Mouse (Mus musculus): ENCODE measurements around the gene Hcst. TPM values are rescaled to one million over a fixed set of nuclear protein-coding genes. Genes with fewer than 3 reads are reported as not detected.

The Hcst gene
- total RNA-seq, 2 experiments from 2014 or later: 0.94 TPM; not detected in 1

DNA sequence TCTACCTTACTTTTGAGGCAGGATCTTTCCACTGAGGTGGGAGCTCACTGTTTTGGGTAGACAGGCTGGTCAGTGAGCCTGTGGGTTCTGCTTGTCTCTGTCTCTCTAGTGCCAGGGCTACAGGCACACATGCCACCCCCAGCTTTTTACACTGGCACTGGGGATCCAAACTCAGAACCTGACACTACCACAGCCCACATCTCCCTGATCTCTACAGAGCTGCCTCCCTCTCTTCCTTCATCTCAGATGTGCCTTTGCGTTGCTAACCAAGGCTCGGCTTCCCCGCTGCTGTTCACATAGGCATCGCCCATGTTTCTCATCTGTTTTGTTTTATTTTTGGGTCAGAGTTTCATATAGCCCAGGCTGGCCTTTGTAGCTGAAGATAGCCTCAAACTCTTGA lies 26.0 kb downstream of the Hcst start:
- intact Hi-C loops (cut with DNase I; ENCODE audit: low total_unique reads): no loop called here
- DNase-seq: no peak

DNA sequence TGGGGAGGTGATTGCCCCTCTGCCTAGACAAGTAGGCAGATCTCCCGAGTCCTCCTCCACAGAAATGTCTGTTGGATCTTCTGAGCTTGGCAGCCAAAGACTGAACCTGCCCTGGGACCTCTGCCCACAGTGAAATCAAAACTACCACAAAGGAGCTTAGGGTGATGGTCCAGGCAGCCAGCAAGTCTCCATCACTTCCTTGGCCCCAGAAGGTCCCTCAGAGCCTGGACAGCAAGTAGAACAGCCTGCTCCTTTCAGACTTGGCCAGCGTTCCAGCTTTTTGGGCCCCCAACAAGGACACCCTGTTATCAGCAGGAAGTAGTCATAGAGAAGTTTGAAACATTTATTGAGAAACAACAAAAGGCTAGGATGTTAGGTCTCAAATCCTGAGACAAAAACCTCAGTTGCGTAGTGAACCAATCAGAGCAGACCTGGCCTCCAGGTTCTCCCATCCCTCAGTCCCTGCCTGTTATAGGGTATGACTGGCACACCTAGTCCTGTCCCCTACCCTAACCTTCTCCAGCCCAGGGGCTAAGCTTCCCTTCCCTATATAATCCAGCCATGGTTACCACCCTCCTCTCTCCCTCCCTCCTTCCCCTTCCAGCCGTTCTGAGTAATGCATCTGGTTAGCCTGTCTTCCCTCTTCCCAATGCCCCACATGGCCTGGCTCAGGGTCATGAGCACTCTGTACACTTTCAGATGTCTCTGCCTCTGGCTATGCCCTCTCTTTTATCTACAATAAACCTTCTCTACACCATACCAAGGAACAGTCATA lies 26.7 kb downstream of the Hcst start:
- intact Hi-C loops (cut with DNase I; ENCODE audit: low total_unique reads): no loop called here
- no peak for DNase-seq

DNA sequence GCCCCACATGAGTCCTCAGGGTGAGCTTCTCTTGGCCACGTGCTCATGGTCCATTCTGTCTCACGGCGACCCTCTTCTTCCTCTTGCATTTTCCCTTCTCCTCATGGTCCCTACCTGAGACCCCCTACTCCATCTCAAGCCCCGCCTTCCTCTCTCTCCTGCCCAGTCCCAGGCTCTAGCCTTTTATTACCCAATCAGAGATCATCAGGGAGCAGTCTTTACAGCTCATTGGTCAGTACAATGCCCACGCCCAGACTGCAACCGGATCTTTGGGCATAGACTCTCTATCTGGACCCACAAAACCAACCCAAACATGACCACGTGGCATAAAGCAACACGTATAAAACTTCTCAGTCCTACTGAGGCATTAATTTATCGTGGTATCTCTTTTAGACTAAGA lies 35.5 kb downstream of the Hcst start:
- DNase-seq: no peak
- intact Hi-C loops (cut with DNase I; ENCODE audit: low total_unique reads): no loop called here

DNA sequence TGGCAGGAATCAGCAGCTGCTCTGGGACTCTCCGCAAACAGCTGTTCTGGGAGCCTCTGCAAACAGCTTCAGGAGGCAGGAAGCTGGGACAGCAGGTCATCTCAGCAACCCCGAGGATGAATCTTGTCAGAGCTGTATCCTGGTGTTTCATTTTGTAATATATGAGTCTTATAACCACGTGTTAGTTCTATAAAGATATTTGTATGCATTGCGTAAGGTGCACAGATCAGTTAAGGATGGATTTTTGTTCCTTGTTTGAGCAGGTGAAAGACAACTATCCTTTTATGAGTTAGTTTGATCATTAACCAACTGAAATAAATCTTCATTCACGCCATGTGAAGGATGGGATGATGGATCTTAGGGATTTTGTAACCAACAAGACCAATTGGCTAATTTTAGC lies 39.6 kb downstream of the Hcst start:
- DNase-seq: no peak
- intact Hi-C loops (cut with DNase I; ENCODE audit: low total_unique reads): no loop called here

DNA sequence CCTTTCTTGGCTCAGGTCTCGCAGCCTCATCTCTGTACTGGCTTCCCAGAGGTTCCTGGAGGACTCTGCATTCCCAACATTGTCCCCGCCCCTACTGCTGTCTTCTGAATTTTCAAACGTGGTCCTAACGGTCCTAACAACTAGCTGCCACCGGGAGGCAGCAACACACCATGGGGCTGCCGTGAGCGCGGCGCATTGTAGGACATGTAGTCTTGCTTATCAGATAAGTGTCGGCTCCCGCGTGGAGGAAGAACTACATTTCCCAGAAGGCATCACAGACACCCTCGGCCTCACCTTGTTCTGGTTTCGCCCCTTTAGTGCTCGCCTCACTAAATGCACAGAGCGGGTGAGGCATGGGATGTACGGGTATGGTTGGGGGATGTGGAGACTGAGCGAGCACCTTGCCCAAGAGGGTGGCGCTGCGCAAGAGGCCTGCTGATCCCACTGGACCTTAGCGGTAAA lies 46.1 kb downstream of the Hcst start:
- intact Hi-C loops (cut with DNase I; ENCODE audit: low total_unique reads): loop anchor here (5.0 kb wide), 1 partner anchor 59 kb away; no protein-coding TSS in a partner anchor
- DNase-seq: peak; percentile 92

Other genes starting within 250 kb of the Hcst start
- 100 to 1,000 TPM; 827 to 966 TPM for gene Cox7a1, start 235.7 kb downstream of the Hcst start, total RNA-seq (2021)
- 100 to 1,000 TPM; 275 to 320 TPM for gene Capns1, start 221.0 kb downstream of the Hcst start, total RNA-seq (2021)
- gene Polr2i, start 187.9 kb downstream of the Hcst start, total RNA-seq (2021): 10 to 100 TPM; 56.0 to 61.2 TPM
- 10 to 100 TPM; 26.8 to 37.2 TPM for gene Tbcb, start 187.6 kb downstream of the Hcst start, total RNA-seq (2021)
- under 1 TPM in 1 of 2 experiments, not detected in 1; 0.33 TPM for gene Ovol3, start 184.1 kb downstream of the Hcst start, total RNA-seq (2021)
- gene Thap8, start 139.8 kb downstream of the Hcst start, total RNA-seq (2021): under 1 TPM; 0.16 to 0.29 TPM
- gene Wdr62, start 139.4 kb downstream of the Hcst start, total RNA-seq (2021): 1 to 10 TPM; 2.9 to 3.1 TPM
- gene Clip3, start 128.1 kb downstream of the Hcst start, total RNA-seq (2021): 10 to 100 TPM; 18.2 to 20.9 TPM
- 10 to 100 TPM; 16.0 to 17.4 TPM for gene Alkbh6, start 111.1 kb downstream of the Hcst start, total RNA-seq (2021)
- gene Syne4, start 105.0 kb downstream of the Hcst start, total RNA-seq (2021): 1 to 10 TPM; 1.0 to 1.1 TPM
- under 1 TPM; 0.51 to 0.78 TPM for gene E130208F15Rik, start 98.1 kb downstream of the Hcst start, total RNA-seq (2021)
- gene Sdhaf1, start 96.0 kb downstream of the Hcst start, total RNA-seq (2021): 10 to 100 TPM in 1 of 2 experiments, 1 to 10 TPM in 1; 7.8 to 10.6 TPM
- gene Lrfn3, start 57.1 kb downstream of the Hcst start, total RNA-seq (2021): 1 to 10 TPM; 1.5 to 1.8 TPM
- gene Tyrobp, start 6.1 kb downstream of the Hcst start, total RNA-seq (2021): 10 to 100 TPM in 1 of 2 experiments, 1 to 10 TPM in 1; 7.8 to 10.4 TPM
- gene Nfkbid, start 1.9 kb upstream of the Hcst start, total RNA-seq (2021): under 1 TPM; 0.21 to 0.33 TPM
- 1 to 10 TPM; 1.9 to 2.3 TPM for gene Aplp1, start 25.7 kb upstream of the Hcst start, total RNA-seq (2021)
- gene Kirrel2, start 37.8 kb upstream of the Hcst start, total RNA-seq (2021): not detected
- gene Nphs1, start 38.5 kb upstream of the Hcst start, total RNA-seq (2021): not detected
- gene Prodh2, start 73.8 kb upstream of the Hcst start, total RNA-seq (2021): not detected
- 1 to 10 TPM in 1 of 2 experiments, under 1 TPM in 1; 0.98 to 2.4 TPM for gene Arhgap33, start 115.2 kb upstream of the Hcst start, total RNA-seq (2021)
- gene Hspb6, start 132.3 kb upstream of the Hcst start, total RNA-seq (2021): 100 to 1,000 TPM; 455 to 476 TPM
- gene Proser3, start 132.4 kb upstream of the Hcst start, total RNA-seq (2021): 1 to 10 TPM; 3.9 to 4.8 TPM
- gene Lin37, start 140.0 kb upstream of the Hcst start, total RNA-seq (2021): 1 to 10 TPM; 8.4 to 9.1 TPM
- 10 to 100 TPM; 49.6 to 50.1 TPM for gene U2af1l4, start 143.4 kb upstream of the Hcst start, total RNA-seq (2021)
- gene Gm49396, start 143.5 kb upstream of the Hcst start, total RNA-seq (2021): 1 to 10 TPM in 1 of 2 experiments, under 1 TPM in 1; 0.74 to 1.7 TPM
- 10 to 100 TPM; 83.4 to 92.7 TPM for gene Psenen, start 143.8 kb upstream of the Hcst start, total RNA-seq (2021)
- under 1 TPM; 0.60 to 0.88 TPM for gene Igflr1, start 145.6 kb upstream of the Hcst start, total RNA-seq (2021)
- 10 to 100 TPM; 14.1 to 15.2 TPM for gene Kmt2b, start 168.9 kb upstream of the Hcst start, total RNA-seq (2021)
- gene Zbtb32, start 179.1 kb upstream of the Hcst start, total RNA-seq (2021): not detected
- gene Upk1a, start 193.0 kb upstream of the Hcst start, total RNA-seq (2021): under 1 TPM; 0.14 to 0.16 TPM
- 1,000 to 10,000 TPM; 1,322 to 1,882 TPM for gene Cox6b1, start 206.3 kb upstream of the Hcst start, total RNA-seq (2021)
- gene Etv2, start 216.0 kb upstream of the Hcst start, total RNA-seq (2021): not detected
- 10 to 100 TPM; 35.4 to 37.3 TPM for gene Rbm42, start 230.5 kb upstream of the Hcst start, total RNA-seq (2021)
- gene Haus5, start 245.1 kb upstream of the Hcst start, total RNA-seq (2021): 1 to 10 TPM; 2.8 to 2.9 TPM

Measured in gastrocnemius, postnatal 14 days (tissue).